Mouse (Mus musculus): ENCODE results near the gene Gm5134.

Gm5134 gene

DNA sequence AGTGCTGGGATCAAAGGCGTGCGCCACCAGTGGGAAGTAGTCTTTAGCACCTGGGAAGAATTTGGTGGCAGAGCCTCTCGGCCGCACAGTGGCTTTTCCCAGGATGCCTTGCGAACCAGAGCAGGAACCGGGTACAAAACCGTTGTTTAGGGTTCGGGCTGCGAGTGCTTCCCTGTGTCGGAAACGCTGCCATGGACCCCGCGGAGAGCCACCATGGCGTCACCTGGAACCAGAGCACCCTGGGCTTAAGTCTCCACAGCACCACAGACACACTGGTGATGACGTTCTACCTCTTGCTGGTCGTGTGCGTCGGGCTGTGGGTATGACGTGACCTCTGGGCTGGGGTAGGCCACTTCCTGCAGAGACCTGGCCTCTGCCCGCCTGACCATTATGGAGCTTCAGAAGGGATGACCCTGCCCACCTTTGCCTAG lies at the start of gene Gm5134:
Gene Gm5134, plus strand, starts transcription at position 134 of the 431 bp plus-strand sequence.
- in situ Hi-C loops (cut with MboI) = loop anchor here (10.0 kb wide), 1 partner anchor 210 kb away; no protein-coding TSS in a partner anchor

DNA sequence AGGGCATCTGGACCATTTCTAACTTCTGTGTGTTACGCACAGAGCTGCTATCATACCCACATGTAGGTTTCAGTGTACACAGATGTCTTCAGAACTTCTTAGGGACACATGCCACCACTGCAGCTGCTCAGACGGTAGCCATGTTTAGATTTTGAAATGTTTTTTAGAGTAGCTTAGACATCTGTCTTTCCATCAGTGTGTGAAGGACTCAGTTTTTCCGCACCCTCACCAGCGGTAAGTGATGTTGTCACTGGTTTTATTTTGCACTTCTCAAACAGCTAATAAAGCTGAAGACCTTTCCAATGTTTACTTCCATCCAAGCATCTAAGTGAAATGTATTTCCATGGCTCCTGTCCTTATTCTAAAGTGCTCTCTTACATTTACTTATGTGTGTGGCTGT lies 47.4 kb upstream of the Gm5134 start:
- in situ Hi-C loops (cut with MboI) = no loop called here

DNA sequence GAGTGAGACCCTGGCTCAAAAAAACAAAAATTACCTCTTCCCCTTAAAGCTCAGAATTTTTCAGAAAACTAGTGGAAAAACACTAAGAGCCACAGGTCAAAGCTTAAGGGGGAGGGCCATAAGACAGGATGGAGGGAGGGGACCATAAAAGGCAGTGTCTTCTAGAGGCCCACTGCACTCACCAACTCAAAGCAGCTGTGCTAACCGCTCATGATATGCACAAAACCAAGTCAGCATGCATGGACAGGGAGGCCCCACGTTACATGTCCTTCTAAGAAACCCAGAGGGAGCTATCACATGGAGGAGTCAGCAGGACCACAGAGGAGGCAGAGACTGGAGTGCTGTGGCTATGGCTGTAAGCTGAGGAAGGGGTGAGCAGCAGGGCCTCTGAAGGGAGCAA lies 43.6 kb upstream of the Gm5134 start:
- in situ Hi-C loops (cut with MboI) = no loop called here

DNA sequence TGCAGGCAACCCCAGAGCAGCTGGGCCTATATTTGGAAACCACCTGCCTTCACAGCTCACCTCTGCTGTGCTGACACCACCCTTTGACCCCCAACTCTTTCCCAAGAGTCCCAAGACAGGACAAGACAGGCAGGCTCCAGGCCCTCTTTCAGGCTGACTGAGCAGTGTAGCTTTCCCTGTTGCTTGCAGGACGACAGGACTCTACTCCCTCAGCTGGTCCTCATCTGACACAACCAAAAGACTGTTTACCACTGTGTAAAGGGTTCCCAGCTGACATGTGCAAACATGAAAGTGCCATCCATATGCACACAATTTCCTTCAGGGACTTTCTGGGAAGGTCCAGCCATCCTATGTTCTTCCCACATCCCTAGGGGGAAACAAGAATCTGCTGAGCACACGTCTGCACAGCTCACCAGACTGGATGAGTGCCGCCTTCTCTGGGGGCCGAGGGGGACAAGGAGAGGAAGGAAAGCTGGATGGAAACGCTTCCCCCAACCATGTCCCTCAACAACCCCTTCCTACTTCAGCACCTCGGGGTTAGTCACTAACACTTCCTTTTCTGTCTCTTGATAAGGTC lies 41.2 kb upstream of the Gm5134 start:
- in situ Hi-C loops (cut with MboI) = no loop called here

DNA sequence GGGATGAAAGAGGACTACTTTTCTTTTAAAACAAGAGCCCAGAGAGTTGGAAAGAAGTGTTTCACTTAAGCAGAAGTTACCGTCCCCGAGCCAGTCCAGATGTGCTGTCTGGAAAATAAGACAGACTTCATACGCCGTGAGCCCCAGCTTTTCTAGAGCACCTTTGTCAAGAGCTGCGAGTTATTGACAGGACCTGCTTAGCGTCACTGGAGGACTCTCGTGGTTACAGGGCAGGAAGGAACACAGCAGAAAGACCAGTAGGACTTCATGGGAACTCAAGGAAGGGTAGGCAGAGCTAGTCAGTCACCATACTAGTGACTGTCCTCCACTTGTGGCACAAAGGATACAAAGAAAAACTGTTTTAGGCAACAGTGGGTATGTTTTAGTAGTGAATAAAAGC lies 38.8 kb upstream of the Gm5134 start:
- in situ Hi-C loops (cut with MboI) = no loop called here

DNA sequence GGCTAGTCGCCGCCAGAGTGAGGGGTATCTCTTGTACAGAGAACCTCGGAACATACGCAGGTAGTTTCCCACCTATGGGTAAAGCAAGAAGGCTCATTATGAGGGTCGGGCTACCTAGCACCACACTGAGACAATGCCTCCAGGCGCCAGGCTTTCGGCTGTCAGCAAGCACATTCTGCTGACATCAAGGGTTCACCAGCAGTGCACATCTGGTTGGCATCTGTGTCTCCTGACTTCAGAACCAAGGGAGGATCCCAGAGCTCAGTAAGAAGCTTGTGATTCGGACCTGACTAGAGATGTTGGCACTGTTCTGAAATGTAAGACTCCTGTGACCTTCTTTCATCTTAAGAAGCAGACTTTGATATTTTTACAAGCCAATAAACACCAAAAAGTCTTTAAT lies 37.5 kb upstream of the Gm5134 start:
- in situ Hi-C loops (cut with MboI) = no loop called here

DNA sequence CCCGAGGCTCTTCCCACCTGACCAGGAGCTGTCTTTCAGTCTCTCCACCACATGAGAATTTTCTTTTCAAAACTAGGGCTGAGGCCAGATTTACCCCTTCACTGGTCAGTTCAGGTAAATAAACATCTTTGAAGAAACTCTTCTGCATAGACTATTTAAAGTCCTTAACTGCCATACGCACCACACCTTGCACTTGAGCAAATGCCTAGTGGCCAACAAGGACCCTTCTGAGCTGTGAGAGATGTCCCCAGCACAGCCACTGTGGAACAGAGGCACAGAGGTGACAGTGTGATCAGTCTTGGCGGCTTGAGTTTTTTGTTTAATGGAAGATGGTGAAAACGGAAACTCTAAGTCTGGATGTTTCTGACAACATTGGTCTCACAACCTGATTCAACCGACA lies 35.3 kb upstream of the Gm5134 start:
- in situ Hi-C loops (cut with MboI) = no loop called here

DNA sequence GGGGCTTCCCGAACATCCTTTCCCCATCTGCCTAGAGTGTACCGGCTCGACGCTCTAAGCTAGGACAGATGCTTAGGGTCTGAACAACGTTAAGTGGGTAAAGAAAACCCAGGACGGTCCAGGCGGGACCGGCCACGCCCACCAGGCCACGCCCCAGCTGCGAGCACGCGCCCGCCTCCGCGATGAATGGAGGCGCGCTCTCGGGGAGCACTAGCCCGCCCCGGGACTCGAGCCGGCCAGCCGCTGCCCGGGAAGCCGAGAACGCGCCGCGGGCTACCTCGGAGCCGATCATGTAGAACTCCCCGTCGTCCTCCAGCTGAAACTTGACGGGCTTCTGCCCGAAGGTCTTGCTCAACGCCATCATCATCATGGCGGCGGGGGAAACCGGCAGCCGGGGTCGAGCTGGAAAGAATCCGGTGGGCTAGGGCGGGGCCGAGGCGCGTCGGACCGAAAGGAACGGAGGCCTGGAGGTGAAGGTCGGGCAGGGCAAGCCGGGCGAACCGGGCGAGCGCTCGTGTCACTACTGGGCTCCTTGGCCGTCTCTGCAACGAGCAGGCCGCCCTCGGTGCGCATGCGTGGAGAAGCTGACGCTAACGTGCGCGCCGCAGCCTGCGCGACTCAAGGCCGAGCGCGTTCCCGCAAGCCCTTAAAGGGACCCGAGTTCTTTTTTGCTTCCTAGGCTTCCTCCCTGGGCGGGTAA lies 33.1 kb upstream of the Gm5134 start, which contains the start of gene Smarcb1:
Gene Smarcb1, minus strand, starts transcription at position 592 of the 700 bp plus-strand sequence.
- in situ Hi-C loops (cut with MboI) = no loop called here

DNA sequence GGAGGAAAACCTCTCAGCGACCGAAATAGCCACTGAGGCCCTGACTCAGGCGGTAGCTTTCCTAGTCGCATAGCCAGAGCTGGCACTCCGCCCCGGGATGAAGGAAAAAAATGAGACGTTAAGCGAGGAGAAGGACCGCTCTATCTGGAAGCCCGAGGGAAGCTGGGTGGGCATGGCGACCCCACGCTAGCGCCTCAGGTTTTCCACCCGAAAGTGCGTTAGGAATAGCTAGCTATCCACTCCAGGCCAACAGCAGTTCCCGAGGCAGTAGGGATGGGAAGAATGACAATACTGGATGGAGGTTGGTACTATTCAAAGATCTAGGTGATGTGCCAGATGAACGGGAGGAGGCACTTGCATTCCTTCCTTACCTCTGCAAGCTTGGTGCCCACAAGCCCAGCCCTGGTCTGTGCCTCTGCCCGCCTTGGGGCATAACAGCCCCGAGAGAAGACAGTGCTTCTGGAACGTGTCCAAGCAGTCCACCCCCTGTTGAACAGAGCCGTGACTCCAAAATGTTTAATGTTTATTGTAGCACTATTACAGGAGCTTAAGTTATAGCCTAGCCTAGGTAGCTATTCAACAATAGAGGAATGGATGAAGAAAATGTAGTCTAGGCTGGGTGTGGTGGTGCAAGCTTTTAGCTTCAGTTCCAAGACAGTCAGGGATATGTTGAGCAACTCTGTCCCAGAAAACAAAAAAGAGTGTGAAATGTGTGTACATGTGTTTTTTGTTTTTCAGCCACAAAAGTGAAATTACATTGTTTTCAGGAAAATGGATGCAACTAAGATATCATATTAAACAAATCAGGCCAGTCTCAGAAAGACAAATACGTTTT lies 32.4 kb upstream of the Gm5134 start:
- in situ Hi-C loops (cut with MboI) = no loop called here

DNA sequence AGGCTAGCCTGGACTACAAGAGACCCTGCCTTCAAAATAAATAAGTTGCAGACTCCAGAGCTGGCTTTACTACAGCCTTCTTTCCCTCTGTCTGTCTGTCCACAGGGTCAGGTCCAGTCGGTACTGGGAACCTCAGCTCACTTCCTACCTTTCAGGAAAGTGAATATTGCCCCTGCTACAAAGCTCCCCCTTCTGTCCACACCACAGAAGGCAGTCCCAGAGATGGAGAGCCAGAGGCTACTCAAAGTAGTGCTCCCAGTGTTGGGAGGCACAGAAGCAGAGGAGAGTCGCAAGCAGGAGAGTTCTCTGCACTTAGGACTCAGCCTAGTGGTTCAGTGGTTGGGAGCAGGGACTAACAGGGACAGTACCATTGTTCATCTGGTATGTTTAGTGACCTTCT lies 30.0 kb upstream of the Gm5134 start:
- in situ Hi-C loops (cut with MboI) = no loop called here

DNA sequence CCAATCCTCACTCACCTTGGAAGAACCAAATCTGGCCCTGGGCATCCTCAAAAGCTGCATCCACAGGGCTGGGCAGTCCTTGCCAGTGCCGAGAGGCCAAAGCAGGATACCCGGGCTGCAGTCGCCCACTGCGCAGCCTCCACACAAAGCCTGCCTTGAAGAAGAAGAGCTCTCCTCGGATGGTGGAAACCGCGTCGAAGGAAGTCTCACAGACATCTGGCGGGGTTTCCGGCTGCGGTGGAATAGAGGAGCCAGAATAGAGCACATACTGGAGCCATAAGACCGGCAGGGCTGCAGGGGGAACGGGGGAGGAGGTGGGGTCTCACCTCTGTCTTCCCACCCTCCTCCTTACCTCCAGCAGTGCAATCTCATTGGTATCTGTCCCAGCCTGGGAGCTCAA lies 27.9 kb upstream of the Gm5134 start:
- in situ Hi-C loops (cut with MboI) = no loop called here

DNA sequence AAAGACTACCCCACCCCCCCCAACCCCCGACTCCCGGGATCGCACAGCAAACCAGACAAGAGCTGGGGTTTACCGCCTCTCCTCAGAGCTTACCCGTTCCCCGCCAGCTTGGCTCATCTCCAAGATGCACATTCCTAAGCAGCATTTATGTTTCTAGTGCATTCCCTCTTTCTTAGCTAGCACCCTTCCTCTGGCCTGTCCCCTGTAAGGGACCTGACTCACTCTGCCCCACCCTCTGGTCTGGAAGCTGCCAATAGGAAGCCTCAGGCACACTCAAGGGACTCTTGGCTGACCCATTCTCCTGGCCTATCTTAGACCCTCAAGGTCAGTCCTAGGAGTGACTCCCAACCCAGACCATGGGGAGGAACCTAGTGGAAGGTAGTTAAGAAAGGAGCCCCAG lies 24.0 kb upstream of the Gm5134 start:
- in situ Hi-C loops (cut with MboI) = no loop called here

DNA sequence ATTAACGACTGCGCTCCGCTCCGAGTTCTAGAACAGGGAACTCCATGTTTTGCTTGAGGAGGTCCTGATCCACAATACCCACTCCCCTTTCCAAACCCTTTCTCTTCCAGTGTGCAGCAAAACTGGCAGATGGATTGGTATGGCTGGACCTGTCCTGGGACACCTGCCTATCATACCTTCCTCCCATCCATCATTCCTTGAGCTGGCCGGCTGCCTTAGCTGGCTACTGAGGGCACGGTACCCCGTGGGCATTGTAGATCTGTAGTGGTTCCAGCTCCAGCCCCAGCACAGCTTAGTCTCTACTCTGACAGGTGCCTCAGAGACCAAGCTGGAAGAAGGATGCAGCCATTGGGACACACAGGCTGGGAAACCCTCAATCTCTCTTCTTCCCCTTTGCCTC lies 23.0 kb upstream of the Gm5134 start:
- in situ Hi-C loops (cut with MboI) = no loop called here

DNA sequence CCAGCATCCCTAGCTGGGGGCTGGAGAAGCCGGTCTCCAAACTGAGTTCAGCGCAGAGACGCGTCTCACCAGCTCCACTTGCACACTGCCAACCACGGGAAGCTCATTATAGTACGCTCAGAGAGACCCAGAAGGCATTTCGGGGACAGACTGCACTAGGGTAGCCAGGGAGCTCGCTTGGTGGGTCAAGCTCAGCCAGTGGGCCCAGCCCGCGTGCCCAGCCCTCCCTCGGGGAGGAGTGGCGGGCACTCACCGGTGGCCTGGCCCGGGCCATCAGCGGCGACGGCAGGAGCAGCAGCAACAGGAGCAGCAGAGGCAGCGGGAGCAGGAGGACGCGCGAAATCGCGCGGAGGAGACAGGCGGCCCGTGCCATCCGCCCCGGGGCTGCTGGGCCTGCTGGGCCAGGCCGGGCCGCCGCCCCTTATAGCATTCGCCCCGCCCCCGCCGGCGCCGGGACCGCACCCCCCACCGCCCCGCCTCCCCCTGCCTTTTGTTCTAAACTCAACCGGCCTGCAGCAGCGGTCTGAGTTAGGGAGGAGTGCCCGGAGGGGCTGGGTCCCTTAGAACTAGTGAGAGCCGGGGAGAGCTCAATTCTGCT lies 22.1 kb upstream of the Gm5134 start:
- in situ Hi-C loops (cut with MboI) = no loop called here

DNA sequence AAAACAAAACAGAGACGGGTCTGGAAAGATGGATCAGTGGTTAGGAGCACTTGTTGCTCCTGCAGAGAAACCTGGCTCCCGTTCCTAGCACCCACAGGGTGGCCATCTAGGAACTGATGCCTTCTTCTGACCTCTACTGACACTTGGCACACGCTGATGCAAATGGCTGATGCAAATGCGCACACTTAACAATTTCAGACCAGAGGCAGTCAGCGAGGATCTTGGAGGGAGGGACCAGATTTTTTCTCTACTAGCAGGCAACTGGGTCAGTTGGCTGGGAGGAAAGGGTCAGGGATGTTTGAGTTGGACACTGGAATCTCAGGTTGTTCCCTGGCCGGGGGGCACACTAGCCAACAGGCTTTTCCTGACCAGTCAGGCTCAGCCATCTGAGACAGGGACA lies 21.4 kb upstream of the Gm5134 start, which contains the start of gene Chchd10:
Gene Chchd10, plus strand, starts transcription at position 240 of the 400 bp plus-strand sequence.
- in situ Hi-C loops (cut with MboI) = no loop called here

DNA sequence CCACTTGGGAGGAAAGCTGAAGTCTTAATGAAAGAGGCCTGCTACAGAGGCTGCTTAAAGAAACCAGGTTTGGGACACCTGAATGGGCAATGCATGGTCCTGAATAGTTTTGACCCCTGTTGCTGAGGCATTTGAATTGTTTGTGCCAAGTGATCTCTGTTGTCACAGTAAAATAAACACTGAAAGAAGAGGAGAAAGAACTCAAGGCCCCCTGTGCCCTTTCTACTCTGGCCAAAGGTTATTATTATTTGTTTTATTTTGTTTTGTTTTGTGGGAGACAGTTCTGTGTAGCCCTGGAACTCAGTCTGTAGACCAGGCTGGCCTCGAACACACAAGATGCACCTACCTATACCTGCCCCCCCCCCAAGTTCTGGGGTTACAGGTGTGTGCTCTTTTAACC lies 19.3 kb upstream of the Gm5134 start:
- in situ Hi-C loops (cut with MboI) = no loop called here

DNA sequence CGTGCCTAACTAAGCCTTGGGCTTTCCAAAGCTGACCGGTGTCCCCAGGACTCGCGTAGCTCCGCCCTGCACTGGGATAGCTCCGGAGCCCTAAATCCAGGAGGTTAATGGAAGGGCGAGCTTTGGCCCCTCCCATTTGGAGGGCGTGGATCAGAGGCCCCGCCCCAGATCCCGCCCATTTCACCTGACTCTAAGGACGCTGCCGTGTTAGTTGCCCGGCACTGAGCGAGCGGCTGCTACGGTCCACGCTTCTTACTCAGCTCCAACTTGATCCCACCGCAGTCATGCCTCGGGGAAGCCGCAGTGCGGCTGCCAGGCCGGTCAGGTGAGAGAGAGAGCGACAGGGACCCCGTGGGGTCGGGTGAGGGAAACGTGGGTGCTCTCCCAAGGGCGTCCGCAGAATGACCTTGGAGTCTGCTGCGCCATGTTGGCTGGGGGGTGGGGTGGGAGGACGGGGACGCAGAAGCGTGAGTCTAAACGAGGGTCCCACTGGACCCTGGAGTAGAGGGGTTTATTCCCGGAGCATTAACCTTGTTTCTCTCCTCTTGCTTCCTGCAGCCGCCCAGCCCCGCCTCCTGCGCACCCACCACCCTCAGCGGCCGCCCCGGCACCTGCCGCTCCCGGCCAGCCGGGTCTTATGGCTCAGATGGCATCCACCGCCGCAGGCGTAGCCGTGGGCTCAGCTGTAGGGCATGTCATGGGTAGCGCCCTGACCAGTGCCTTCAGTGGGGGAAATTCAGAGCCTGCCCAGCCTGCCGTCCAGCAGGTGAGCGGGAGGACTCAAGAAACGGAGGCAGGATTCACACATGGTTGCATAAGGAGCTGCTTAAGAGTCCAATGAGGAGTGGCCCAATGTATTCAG lies 18.4 kb upstream of the Gm5134 start, which contains the start of gene Mmp11:
Gene Mmp11, minus strand, starts transcription at position 817 of the 862 bp plus-strand sequence.
- in situ Hi-C loops (cut with MboI) = no loop called here

DNA sequence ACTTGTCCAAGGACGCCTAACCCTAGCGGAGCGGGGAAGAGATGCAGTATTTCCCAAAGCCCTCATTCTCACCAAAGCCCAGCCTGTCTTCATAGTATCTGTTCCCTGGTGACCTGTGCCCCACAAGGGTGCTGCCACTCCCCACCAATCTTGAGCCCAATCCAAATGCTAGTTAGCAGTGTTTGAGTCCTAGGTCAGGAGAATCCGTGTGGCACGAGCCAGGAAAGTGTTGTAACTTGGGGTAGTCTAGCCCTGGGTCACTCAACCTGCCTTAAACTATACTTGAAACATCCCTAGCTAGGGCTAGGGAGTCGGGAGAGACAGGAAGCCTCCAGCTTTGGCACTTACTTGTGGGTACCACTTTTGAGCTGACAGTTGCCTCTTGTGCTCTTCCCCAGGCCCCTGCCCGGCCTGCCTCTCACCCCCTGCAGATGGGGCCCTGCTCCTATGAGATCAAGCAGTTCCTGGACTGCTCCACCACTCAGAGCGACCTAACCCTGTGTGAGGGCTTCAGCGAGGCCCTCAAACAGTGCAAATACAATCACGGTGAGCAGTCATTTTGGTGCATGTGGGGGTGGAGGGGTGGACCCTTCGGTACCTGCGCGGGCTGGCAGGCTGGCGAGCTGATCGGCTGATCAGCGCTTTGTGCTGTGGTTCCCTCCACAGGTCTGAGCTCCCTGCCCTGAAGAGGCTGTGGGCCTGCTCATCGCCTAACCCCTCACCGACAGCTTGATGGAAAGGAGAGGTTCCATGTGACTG lies 17.2 kb upstream of the Gm5134 start:
- in situ Hi-C loops (cut with MboI) = no loop called here

DNA sequence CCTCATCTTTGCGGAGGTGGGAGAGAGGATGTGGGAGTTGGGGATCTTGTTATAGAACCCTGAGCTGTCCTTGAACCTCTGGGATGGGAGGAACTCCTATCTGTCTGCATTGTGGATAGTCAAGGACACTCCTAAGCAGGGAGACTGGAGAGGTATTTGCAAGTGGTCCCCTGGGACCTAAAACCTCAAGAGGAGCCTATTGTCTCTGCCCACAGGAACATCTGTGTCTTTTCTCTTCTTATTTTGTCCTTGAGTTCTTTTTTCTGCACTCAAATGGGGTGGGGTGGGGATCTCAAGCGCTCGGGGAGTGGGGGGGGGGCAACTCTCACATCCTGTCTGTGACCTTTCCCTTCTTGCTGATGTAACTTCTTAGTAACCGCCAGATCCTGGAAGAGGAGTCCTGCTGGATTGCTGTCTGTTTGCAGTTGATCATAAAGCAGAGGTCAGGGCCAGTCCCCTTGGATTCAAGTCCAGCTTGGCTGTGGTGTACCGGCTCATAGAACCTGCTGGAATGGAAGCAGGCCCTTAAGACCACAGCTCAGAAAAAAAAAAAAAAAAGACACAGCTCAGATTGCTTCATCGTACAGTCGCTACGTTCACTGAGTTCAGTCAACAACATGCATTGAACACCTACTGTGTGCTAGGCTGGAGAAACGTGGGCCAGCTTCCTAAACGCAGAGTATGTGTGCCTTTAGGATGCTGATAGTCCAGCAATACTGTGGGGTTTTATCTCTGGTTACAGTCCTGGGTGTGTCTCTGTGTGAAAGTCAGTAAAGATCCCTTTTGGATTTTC lies 16.3 kb upstream of the Gm5134 start:
- in situ Hi-C loops (cut with MboI) = no loop called here

Data from mature B cell (primary cell).